Mouse (Mus musculus): Measurements from ENCODE around the gene Mettl24.

GRCm38 (mm10) chr10:40675921-40676320 is 7.2 kb upstream of the Mettl24 start:
- TF ChIP-seq GATA1 (IDR thresholded peaks at IDR 0.05; ENCODE audit: borderline replicate concordance, low read length) = no peak
- no peak for TF ChIP-seq FLI1 (IDR thresholded peaks at IDR 0.05; ENCODE audit: low read length)
